Mouse (Mus musculus) fibroblast of lung, adult 2 months (primary cell): ENCODE measurements around the gene Rnase13.

Experiments
- DNase-seq: peaks from one replicate; pipeline ENCODE4 v3.0.0-alpha.2; 2011; ENCODE audit warnings: low read depth

Gene Rnase13

GRCm38 (mm10) chr14:51877517-51877916, 45.1 kb downstream of the Rnase13 start:
- no peak for DNase-seq

DNA sequence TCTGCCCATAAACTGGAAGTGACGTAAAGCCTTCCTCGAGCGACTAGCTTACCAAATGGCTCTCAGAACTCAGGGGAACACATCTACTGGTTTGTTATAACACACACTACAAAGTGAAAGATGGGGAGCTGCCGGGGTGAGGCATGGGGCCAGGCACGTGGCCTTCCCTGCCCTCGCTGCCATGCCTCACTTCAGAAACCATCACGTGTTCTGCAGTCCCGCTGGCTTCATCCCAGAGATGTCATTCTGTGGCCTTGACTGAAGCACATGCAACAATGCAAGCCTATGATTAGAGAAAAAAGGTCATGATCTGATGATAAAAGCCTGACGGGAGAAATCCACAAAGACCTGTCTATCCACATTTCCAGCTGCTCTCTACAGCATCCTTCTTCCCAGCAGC, 50.8 kb downstream of the Rnase13 start:
- no peak for DNase-seq
